Mouse (Mus musculus) c-Kit-positive CD71-positive TER-119-negative erythroid progenitor cells, embryonic 14.5 days (primary cell): Measurements from ENCODE around the gene Golt1a.

Experiments
- DNase-seq: peaks from one replicate; pipeline ENCODE4 v3.0.0-alpha.2; 2013; ENCODE audit warnings: low read depth

Golt1a gene

GRCm38 (mm10) chr1:133309652-133310267 lies at the start of gene Golt1a:
Golt1a (plus strand) TSS chr1:133309800.
- DNase-seq: no peak

GRCm38 (mm10) chr1:133262628-133263027 lies 47.0 kb upstream of the Golt1a start:
- DNase-seq: no peak

DNA sequence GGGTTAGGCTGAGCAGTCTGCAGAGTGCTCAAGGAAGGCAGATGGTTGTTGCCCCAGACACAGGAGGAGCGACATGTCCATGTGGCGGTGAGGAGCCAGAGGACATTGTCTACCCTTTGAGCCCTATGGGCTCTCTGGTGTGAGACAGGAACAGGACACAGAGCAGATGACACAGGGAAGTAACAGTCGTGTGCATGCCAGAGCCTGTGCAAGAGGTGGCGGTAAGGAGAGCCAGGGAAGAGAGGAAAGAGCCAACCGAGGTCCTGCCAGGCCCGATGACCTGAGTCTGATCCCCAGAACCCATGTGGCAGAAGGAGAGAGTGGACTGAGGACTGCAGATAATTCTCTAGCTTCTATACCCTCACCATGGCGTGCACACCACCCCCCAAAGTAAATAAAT lies 46.5 kb upstream of the Golt1a start:
- no peak for DNase-seq

GRCm38 (mm10) chr1:133264367-133264766 lies 45.2 kb upstream of the Golt1a start:
- no peak for DNase-seq

GRCm38 (mm10) chr1:133265114-133265766 lies 44.4 kb upstream of the Golt1a start:
- DNase-seq: no peak

DNA sequence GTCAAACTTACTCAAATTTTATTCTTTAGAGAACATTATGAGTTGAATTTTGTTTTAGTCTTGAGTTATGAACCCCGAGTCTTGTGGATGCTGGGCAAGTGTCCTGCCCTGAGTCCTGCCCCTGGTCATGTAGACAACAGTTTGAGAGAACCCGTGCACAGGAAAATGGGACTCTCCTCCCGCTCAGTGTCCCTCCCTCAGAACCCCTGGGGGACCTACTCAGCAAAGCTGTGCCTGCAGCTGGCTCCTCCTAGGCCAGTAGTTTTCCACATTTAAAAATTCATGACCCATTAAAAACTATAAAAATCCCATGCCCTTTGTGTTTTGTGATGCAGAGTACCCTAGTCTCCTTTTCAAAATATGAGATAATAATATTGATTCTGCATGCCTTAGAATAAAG lies 42.5 kb upstream of the Golt1a start:
- no peak for DNase-seq

- peak; percentile 71 for DNase-seq
These were observed 41.6 kb upstream of the Golt1a start for GRCm38 (mm10) chr1:133267813-133268492.

DNA sequence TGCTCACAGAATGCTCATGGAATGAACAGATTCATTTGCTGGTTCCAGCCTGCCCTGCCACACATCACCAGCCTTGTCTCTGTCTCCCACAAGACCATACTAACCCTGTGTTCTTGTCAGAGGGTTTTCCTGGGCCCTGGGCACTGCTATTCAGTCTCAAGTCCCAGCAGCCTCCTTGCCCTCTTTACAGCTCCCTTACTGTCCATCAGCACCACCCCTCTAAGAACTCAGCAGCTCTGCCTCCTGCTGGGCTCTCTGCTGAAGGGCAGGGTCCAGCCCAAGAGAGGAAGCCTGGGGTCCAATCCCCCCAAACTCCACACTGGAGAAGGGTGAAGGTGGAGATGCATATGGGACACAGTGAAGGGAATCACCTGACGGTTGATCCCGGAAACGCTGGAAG lies 41.1 kb upstream of the Golt1a start:
- no peak for DNase-seq

DNA sequence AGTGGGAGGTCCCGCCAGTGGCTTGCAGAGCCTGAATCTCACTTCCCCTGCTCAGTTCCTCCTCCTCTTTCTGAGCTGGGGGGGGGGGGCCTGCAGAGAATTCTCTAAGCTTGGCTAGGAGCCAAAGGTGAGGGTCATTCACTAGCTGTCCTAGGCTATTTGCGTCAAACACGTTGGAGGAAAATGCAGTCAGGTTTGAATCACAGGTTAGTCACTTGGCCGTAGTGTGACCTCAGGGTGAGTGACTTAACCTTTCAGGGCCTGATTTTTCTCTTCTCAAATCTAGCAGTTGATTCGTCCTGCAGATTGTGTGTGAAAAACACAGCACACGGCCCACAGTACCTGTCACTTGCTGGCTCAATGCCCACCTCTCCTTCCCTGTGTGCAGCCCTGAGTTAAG lies 39.3 kb upstream of the Golt1a start:
- no peak for DNase-seq

DNA sequence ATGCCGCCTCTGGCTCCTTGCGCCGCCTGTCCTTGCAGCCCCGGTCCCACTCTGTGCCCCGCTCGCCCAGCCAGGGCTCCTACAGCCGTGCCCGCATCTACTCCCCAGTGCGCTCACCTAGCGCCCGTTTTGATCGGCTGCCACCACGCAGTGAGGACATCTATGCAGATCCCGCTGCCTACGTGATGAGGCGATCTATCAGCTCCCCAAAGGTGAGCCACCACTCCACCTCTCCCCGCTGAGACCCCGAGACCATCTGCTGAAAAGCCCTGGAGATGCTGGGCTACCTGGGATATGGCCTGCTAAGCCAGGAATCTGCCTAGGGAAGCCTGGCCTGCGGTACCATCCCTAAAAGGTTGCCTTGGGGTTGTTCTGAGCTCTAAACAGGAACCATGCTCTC lies 35.4 kb upstream of the Golt1a start:
- DNase-seq: no peak

GRCm38 (mm10) chr1:133276983-133277382 lies 32.6 kb upstream of the Golt1a start:
- DNase-seq: no peak

- no peak for DNase-seq
These were observed 31.1 kb upstream of the Golt1a start for GRCm38 (mm10) chr1:133278539-133278938.

DNA sequence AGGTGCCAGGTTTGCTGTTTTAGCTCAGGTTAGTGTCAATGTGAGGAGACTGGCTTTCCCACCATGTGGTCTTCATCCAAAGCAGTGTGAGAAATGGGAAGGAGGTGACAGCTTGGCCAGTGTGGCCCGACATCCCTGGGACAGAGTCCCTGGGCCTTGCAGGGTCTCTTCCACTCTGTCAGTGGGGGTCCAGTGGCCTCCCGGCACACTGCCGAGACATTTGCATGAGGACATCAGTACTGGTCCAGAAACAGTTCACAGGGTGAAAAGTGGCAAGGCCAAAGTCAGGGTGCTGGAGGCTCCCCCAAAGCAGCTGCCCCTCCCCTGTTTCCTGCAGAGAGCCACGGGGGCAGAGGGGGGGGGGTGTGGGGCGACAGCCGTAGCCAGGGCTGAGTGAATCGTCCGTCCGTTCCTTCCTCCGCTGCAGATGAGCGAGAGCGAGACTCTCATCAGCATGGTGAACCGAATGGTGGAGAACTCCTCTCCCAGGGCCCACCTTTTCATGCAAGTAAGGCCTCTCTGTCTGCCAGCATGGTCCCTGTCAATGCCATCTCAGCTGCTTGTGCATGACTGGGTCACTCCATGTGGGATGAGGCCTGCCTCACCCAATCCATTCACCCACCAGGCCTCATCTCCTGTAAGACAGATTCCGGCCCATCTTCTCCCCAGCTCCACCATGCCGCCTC lies 30.5 kb upstream of the Golt1a start:
- DNase-seq: no peak

GRCm38 (mm10) chr1:133279632-133280093 lies 29.9 kb upstream of the Golt1a start:
- DNase-seq: no peak

DNA sequence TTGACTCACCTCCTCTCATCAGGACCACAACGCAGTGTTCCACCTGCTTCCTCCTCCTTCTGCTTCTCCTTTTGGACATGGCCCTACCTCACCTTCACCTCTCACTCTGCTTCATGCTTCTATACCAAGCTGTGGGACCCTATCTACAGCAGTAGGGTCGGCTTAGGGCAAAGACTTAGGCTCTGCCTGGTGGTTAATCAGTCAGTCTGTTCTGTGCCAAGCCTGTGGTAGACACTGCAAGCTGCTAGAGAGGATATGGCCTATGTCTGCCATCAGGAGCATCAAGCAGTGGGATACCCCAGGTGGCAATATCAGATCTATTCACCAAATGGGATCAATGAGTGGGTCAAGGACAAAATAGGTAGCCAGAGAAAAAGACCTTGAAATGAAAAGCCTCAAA lies 29.1 kb upstream of the Golt1a start:
- DNase-seq: no peak

DNA sequence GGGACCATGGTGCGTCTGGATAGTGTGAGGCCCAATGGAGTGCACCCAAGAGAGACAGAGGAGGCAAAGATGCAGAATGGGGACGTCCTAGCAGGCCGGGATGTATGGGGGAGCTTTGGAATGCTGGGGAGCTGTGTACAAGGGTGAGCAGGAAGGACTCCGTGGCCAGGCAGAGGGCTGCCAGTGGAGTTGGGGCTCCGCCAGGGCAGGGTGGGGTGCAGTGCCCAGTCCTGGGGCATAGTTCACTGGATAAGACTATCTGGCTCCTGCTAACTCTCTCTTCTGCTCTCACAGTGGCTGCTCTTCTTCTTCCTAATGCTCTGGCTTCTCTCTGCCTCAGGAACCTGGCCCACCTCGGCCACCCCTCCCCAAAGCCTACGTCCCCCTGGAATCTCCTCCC lies 23.7 kb upstream of the Golt1a start:
- DNase-seq: no peak

DNA sequence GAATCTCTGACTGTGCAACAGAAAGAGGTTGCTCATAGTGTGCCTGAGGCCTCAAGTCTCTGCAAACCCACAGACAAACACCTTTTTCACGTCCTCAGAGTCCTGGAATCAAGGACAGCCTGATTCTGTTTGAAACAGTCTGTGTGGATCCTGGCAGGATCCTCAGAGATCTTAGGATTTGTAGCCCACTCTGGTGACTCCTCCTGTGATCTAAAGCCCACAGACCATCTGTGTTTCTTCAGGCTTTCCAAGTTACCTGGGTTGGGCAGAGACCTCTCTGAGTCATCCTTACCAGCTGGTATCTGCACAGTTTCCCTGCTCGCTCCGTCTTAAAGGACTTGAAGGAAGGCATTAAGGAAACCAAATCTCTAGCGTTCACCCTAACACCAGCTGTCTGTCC lies 22.5 kb upstream of the Golt1a start:
- no peak for DNase-seq

GRCm38 (mm10) chr1:133287880-133288279 lies 21.7 kb upstream of the Golt1a start:
- DNase-seq: no peak

DNA sequence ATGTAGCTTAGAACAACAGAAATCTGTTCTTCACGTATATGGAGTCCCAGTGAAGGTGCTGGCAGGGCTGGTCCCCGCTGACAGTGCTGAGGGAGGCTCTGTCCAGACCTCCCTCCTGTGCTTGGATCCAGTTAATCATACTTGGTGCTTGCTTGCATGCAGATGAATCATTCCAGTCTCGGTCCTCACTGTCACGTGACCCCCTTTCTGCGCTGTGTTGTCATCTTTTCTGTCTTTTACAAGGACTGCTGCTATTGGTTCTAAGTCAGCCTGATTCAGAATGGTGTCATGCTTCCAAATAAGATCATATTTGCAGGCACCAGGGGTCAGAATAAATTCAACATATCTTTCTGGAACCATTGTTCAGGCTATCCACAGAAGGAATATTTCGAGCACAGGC lies 17.7 kb upstream of the Golt1a start:
- no peak for DNase-seq

- no peak for DNase-seq
These were observed 17.0 kb upstream of the Golt1a start for GRCm38 (mm10) chr1:133292608-133293007.

DNA sequence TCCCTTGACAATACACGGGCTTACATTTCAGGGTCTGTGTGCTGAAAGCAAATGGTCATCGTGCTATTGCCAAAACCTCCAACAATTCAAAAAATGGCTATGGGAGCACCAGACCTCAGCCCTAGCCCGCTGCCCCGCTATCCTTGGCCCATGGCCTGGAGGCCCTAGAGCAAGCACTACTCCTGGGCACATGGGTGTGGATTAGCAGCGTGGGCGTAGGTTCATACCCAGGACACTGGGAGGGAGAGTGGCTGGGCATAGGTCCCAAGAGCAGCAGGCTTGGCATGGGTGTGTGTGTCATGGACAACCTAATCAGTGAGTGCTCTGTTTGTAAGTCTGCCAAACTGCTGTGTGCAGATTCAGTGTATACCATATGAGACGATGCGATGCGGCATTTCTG lies 13.2 kb upstream of the Golt1a start:
- no peak for DNase-seq

DNA sequence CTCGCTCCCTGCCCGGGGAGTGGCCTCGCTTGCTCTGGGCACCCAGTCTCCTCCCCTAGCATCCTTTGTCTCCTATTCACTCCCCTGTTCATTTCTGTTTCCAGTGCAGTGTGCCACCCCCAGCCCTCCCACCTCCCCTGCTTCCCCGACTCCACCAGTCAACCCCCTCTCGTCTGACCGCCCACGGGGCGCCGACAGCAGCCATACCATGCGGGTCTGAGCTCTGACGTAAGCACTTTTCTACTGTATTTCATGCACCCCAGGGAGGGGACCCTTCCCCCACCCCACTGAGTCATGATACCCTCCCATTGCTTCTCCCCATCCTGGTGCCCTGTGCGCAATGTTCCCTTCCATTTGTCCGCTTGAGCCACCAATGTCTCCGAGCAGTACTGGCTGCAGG lies 10.8 kb upstream of the Golt1a start:
- no peak for DNase-seq

GRCm38 (mm10) chr1:133302540-133302939 lies 7.1 kb upstream of the Golt1a start:
- DNase-seq: no peak
